Mouse (Mus musculus) cortical plate, adult 2 months (tissue): ENCODE measurements around the gene Qk.

Experiments
- CTCF ChIP-seq: fragments of 200-500 bp; IDR thresholded peaks from 2 replicates; pipeline ENCODE4 v1.5.1; 2011; ENCODE audit warnings: mild to moderate bottlenecking, control low read depth, low read length; ENCODE audit not compliant: insufficient read depth; ENCODE audit errors: extremely low read depth
- POLR2A ChIP-seq: fragments of 200-500 bp; IDR thresholded peaks from 2 replicates; pipeline ENCODE4 v1.6.1; 2011; ENCODE audit warnings: mild to moderate bottlenecking, low read length, control low read depth; ENCODE audit not compliant: insufficient read depth; ENCODE audit errors: extremely low read depth

GRCm38 (mm10) chr17:10360738-10361137 is 41.1 kb upstream of the Qk start:
- TF ChIP-seq CTCF (no peak), POLR2A (no peak)
